Mouse (Mus musculus): ENCODE measurements around the gene Gpc6.

DNA sequence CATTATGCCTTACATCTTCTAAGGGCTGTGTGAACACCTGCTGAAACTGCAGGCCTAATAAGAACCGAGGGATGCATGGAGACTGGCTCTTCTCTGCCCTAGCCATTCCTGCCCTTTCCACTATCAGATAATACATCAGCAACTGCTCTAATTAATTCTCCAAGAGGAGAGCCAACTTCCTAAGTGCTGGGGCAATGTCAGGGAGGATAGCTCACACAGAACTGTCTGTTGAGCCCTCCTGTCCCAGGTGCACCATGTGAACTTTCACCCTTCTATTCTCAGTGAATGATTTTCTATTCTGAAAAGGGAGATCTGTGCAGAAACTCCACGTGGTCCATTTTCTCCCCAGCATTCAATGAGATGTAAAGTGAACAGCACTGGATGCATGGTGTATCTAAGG is 136.0 kb downstream of the Gpc6 start:
- TF ChIP-seq CTCF (IDR thresholded peaks at IDR 0.05; ENCODE audit: low read depth) (no peak), EP300 (IDR thresholded peaks at IDR 0.05; ENCODE audit: low read depth) (no peak)

Measured in heart, postnatal 0 days (tissue).